Mouse (Mus musculus): ENCODE data around the gene Alg14. TPM values are rescaled to one million over a fixed set of nuclear protein-coding genes. Genes with fewer than 3 reads are reported as not detected.

Alg14 gene
- total RNA-seq, 2 experiments from 2014 or later, result 9.9 to 15.9 TPM

DNA sequence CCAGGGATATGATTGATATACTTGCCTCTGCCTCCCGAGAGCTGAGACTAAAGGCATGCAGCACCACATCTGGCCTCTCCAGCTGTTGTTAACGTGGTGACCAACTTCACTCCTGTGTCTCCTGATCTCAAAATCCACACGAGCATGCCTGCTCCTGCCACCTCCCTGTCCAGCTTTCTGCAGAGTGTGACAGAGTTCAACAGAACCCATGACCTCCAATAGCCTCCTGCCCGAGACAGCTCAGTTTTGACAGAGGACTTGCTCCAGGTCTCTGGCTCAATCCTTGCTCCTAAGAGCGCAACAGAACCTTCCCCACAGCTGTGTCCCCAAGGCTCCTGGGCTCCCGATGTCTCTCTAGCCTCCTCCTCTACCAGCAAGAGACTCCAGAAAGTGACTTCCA, 64.5 kb downstream of the Alg14 start:
- no peak for DNase-seq (ENCODE audit: low spot score)
- intact Hi-C loops (cut with DNase I), result no loop called here

DNA sequence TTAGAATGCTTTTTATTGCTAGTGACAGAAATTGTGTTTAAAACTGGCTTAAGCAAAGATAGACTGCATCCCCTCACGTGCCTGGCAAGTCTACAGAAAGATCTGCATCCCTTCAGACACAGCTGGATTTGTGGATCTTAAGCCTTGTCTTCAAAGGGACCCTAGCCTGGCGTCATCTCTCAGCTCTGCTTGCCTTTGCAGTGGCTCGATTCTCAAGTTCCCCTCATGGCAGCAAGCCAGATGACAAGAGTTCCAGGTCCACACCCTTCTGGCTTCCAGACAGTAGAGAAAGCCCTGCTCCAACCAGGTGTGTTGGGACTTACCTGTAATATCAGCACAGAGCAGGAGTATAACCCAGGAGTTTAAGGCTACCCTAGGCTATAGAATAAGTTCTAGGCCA, 65.5 kb downstream of the Alg14 start:
- DNase-seq (ENCODE audit: low spot score), result no peak
- intact Hi-C loops (cut with DNase I), result no loop called here

DNA sequence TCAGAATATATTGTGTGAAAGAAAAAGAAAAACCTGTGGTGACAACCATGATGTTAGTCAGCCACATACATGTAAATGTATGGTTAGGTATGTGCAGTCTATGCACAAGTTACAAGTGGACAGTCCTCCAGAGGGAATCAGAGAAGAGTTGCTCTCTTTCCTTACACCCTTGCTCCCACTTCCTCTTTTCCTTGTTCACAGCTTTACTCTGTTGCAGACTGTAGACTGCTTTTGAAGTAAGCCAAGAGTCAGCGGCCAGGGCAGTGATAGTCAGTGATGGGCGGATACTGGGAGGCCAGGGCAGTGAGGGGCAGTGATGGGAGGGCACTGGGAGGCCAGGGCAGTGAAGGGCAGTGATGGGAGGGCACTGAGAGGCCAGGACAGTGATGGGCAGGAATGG, 66.7 kb downstream of the Alg14 start:
- DNase-seq (ENCODE audit: low spot score), result no peak
- intact Hi-C loops (cut with DNase I), result no loop called here

DNA sequence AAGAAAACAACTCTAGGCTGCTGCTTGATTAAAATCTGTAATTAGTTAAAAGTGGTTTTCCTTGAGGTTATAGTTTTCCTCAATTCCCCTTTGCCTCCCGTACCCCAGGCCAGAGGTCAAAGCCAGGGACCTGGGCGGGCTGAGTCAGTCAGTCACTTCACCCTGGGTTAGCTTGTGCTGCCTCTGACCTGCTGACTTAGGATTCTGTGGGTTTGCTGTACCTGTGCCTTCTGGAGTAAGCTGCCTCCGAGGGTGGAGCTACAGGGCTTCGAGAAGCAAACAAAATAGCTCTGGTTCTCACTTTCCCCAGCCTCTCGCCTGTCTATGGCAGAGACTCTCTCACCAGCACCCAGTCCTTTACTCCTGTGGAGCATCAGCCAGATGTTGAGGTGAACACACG, 67.3 kb downstream of the Alg14 start:
- DNase-seq (ENCODE audit: low spot score), result no peak
- intact Hi-C loops (cut with DNase I), result no loop called here

DNA sequence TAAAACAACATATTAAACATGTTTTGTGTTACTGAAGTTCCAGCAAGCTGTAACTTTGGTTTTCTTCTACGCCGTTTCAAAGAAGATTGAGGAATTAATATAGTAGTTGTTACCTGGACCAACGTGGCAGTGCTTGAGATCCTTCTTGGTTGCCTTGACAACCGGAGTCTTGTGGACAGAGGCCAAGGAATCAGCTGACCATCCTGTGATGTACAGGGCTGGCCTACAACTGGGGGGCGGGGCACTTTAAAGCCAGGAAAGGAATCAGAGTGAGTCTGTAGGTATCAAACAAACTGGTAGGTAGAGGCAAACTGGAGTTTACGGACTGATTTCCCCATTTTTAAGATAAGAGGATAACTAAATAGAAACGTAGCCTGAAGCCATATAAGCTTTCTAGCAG, 67.7 kb downstream of the Alg14 start:
- intact Hi-C loops (cut with DNase I), result no loop called here
- no peak for DNase-seq (ENCODE audit: low spot score)

DNA sequence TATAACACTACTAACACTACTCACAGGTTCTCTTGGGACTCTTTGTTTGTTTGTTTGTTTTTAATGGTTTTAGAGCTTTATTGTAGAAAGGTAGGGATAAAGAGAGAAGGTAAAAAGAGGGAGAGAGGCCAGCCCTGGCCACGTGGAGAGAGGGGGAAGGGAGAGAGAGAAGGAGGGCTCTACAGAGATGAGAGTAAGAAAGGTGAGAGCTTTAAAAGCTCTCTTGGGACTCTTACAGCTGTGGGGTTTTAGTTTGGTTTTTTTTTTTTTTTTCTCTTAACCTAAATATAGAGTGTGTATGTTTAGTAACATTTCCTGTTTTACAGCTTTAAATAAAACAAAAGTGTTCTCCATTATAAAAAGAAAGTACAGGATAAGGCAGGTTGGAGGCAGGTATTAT, 70.4 kb downstream of the Alg14 start:
- no peak for DNase-seq (ENCODE audit: low spot score)
- intact Hi-C loops (cut with DNase I), result no loop called here

DNA sequence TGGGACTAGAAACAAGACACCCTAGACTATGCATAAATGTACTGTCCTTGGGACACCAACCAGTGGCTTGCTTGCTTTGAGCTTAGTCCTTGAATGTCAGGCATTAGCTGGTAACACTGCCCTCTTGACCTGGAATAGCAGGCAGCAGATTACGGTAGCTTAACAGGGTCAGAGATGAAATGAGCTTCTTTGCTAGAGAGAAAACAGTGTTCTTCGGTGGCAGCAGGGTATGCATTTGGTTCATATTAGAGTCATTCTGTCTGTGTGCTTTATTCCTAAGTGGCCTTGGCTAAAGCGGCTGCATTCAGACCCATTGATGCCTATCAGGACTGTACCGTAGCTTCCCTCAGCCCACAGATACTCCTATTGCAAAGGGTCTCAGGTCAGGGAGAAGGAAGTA, 72.8 kb downstream of the Alg14 start:
- DNase-seq (ENCODE audit: low spot score), result no peak

DNA sequence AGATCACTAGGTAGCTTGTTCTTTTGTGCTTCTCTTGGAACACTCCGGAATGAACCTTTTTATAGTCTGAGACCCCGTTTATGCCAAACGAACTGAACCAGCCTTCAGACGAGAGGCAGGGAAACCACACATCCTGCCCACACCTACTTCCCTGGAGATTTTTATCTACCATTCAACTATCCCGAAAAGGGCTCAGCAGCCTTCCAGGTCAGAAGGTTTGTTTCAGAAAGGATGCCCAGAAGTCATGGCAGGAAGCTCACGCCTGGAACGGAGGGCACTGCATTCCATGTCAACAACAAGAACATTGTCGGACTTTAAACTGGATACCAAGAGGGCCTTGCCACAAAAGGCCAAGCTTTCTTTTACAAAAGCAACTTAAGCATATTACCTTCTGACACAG, 73.6 kb downstream of the Alg14 start:
- DNase-seq (ENCODE audit: low spot score), result no peak
- intact Hi-C loops (cut with DNase I), result loop anchor here (5.0 kb wide), 1 partner anchor 62 kb away; the partner anchor contains the start of gene Cnn3

More for the DNA sequence above, 72.8 kb downstream of the Alg14 start:
- intact Hi-C loops (cut with DNase I), result no loop called here

DNA sequence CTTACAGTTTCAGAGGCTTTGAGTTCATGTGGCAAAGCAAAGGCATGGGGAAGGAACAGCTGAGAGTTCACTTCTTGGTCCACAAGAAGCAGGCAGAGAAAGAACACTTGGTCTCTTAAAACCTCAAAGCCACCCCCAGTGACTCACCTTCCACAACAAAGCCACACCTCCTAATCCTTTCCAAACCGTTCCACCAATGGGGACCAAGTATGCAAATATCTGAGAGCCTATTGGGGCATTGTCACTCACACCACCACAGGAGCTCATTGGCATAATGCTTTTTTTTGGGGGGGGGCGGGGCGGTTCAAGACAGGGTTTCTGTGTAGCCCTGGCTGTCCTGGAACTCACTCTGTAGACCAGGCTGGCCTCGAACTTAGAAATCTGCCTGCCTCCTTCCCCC, 77.0 kb downstream of the Alg14 start:
- intact Hi-C loops (cut with DNase I), result loop anchor here (5.0 kb wide), 1 partner anchor 59 kb away; the partner anchor contains the start of gene Cnn3
- no peak for DNase-seq (ENCODE audit: low spot score)

DNA sequence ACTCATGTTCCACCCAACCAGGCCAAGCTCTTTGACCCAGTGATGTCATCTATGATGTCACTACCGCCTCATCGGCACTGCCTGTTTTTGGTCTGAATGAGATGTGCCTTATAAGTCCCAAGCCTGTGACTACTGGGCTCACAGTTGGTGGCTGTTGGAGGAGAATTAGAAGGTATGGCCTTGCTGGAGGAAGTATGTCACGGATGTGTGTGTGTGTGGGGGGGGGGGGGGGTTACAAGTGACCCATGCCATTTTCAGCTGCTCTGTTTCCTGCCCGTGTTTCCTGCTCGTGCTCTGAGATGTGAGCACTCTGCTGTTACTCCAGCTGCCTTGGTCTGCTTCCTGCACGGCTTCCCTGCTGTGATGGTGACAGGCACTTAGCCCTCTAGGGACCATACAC, 77.9 kb downstream of the Alg14 start:
- intact Hi-C loops (cut with DNase I), result loop anchor here (5.0 kb wide), 1 partner anchor 58 kb away; the partner anchor contains the start of gene Cnn3
- no peak for DNase-seq (ENCODE audit: low spot score)

DNA sequence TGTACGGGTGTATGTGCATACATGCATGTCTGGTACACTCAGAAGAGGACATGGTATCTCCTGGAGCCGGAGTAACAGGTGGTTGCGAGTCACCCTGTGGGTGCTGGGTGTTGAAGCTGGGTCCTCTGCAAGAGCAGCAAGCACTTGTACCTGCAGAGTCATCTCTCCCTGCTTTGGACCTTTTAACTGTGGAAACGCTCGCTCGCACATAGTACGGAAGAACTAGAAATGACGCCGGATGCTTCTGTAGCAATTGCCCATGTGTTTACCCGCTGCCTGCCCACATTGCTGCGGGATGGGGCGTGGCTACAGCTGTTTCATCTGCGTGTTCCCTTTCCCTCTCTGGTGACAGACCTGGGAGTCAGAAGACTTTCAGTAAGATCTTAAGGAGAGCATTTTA, 78.7 kb downstream of the Alg14 start:
- intact Hi-C loops (cut with DNase I), result loop anchor here (5.0 kb wide), 1 partner anchor 38 kb away; no protein-coding TSS in a partner anchor
- DNase-seq (ENCODE audit: low spot score), result no peak

DNA sequence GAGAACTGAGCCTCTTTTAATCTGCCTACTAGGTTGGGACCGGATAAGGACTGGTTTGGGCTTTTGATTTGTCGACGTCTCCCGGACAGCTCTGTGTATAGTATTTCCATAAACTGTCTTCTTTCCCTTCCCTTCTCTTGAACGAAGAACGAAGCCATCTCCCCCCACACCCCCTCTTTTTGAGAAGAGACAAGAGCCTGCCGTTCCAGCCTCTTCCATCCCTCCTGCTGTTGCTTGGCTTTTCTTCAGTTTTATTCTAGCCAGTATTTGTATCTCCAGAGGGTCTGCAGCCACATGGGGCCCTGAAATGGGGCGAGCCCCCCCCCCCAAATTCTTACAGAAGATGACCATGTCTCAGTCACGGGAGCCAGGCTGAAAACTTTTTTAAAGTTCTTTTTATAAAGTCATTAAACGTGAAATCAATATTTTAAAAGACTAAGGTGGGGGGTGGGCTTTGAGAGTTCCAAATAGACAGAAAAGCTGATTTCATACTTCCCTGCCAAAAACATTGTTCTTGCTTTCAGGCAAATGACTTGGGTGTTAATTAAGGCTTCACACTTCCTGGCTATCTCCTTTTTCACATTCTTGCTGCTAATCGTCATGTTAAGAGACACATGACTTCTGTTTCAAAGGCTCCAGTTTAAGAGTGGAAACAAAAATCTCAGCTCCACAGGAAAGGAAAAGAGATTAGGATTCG, 79.4 kb downstream of the Alg14 start:
- intact Hi-C loops (cut with DNase I), result loop anchor here (5.0 kb wide), 1 partner anchor 39 kb away; no protein-coding TSS in a partner anchor
- no peak for DNase-seq (ENCODE audit: low spot score)

DNA sequence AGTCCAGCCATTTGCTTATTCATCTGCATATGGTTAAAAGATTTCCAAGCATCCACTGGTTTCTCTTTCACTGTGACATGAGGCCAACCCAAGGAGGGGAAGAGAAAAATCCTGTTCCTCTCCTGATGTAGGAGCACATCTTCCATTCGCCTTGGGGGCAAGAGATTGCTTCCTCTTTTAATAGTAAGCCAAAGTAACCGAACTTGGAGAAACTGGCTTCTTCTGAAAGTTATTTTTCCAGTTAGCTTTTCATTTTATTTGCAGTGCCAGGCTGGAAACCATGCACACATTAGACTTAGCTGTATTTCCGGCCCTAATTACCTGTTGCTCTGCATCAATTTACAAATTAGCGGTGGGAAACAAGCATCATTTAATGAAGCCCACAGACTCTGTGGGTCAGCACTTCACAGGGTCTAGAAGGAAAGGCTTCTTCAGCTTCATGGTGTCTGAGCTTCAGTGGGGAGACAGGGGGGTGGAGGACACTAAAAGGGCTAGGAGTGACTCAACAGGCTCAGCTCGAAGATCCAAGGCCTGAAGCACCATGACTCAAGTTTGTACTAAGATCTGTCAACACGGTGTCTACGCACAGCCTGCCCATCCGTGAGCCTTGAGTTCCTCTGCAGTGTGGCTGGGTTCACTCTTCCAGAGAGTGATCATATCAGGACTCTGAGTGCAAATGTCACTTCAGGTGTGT, 80.1 kb downstream of the Alg14 start:
- DNase-seq (ENCODE audit: low spot score), result no peak
- intact Hi-C loops (cut with DNase I), result loop anchor here (5.0 kb wide), 1 partner anchor 39 kb away; no protein-coding TSS in a partner anchor

DNA sequence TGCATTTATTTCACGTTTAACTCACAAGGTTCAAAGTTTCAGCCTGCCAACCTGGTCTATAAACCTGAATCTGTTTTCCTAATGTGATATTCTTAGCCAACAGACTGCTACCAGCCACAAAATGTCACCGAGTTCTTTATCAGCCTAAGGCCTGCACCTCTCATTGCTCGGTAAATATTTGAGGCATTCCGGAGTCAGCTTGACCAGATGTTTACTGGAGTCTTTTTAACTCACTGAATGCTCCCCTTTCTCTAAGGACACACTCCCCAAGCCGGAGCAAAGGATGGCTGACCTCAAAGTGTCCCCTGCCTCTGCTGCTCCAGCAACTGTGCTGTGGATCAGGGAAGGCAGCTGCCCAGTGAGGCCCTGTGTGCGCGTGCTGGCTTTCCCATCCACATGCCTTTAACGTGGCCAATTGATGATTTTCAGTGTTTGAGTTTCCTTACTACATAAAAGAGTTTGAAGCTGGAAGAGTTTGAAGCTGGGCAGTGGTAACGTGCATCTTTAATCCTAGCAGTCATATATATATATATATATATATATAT, 82.4 kb downstream of the Alg14 start:
- DNase-seq (ENCODE audit: low spot score), result no peak
- intact Hi-C loops (cut with DNase I), result loop anchor here (5.0 kb wide), 1 partner anchor 42 kb away; no protein-coding TSS in a partner anchor

DNA sequence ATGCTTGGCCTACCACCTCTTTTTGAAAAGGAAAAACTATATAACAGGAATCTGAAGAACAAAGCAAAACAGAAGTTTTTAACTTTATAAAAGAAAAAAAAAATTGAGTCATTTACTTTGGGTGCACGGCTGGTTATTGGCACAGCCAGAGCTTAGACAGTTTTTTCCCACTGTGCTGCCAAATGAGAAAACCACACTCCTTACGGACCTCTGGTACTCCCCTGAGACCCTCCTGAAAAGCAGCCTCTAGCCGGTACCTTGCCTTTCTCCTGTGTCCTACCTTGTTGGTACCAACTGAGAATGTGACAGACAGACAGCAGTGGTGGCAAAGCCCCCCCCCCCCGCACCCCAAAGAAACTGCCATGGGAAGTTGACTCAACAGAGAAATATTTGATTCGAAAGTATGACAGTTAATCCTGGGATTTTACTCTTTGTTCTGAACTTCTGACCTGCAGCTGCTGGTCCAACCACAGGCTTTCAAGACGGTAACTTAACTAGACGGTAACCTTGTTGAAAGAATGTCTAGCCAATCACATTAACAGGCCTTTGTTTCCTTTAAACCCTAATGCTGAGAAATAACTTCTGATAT, 84.1 kb downstream of the Alg14 start:
- intact Hi-C loops (cut with DNase I), result no loop called here
- no peak for DNase-seq (ENCODE audit: low spot score)

DNA sequence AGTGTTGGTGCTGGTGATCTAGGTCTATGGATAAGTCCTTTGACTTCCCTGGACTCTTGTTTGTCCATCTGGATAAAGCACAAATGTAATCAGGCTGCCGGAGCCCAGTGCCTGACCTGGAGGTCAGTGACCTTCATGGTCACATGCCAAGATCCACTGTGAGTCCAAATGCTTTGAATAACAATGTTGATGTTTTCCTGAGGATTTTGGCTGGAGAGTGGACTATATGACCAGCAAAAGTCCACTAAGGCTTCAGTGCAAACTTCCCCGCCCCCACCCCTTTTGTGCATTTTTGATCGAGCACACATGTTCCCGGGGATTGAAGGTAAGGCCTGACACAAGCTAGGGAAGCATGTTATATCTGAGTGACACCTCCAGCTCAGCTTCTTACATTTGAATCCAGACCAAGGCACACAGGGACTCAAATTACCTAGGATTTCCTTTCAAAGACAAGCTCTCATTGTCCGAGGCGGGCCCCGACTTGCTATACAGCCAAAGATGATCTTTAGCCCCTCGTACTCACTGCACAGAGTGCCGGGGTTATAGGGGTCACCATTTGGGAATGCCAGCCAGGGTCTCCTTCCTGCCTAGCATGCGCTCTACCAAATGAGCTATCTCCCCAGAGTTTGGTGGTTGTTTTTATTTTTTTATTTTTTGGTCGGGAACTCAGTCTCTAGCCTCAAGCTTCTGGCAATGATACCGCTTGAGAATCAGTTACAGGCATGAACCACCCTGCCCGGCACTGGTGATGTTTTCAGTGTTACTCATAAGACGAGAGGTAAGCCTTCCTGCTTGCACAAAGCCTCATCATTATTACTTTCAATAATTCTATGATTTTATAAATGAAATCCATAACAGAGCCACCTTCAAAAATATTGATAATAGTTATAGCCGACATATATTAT, 87.4 kb downstream of the Alg14 start:
- intact Hi-C loops (cut with DNase I), result no loop called here
- DNase-seq (ENCODE audit: low spot score), result no peak

DNA sequence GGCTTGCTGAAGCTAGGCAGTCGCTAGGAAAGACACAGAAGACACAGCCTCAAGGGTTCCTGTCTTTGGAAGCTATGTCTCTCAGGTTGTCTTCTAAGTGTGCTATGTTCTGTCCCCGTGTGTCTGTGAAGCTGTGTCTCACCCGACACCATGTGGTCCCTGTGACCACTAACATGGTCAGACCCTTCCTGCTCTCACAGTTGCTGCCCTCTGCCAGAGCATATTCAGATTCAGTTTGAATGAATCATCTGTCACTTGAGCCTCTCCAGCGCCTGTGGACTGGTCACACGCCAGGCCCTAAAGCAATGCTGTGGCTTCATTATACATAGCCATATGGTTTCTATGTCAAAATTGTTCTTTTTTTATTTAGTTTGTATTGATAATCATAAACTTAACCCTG, 88.1 kb downstream of the Alg14 start:
- intact Hi-C loops (cut with DNase I), result no loop called here
- DNase-seq (ENCODE audit: low spot score), result no peak

DNA sequence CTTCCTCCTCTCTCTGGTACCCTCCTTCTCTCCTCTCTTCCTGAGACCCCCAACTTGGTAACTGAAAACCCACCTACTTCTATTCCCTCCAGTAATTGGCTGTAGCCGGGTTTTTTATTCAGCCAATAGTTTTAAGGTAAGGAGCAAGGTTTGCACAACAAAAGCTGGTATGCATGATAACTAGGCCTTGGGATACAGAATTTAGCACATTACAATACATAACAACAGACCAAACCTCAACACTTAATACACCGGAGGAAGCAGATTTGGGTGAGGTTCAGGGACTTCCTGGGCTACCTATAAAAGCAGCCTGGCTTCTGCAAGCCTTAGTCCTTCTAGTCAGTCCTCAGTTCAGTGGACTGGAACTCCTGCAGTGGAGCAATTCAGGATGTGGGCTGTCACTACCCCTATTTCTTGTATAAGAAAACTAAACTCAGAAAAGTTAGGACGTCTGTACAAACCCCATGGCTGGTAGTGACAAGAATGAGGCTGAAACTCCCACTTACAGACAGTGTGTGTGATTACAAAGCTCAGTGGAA, 96.0 kb downstream of the Alg14 start:
- intact Hi-C loops (cut with DNase I), result no loop called here
- no peak for DNase-seq (ENCODE audit: low spot score)

DNA sequence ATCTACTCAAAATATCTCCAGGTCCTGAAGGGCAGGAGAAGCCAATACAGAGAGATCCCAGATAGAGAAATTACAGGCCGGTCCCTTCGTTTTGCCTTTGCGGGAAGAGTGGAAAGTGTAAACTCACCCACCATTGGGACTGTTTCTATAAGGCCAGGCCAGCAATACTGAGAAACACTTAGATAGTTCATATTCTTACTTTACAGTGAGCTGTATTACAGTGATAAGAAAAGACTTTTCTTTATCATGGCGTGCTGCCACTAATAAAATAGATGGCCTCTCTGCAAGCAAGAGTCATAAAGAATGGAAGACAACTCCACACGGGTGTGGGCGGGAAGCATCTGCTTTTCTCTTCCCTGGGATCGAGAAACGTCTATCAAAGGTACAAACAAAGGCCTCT, 97.8 kb downstream of the Alg14 start:
- intact Hi-C loops (cut with DNase I), result no loop called here
- no peak for DNase-seq (ENCODE audit: low spot score)
